Mouse (Mus musculus) limb, embryonic 12.5 days (tissue): ENCODE measurements around the gene Coq9. TPM values are rescaled to one million over a fixed set of nuclear protein-coding genes. Genes with fewer than 3 reads are reported as not detected.

Experiments used
- ATAC-seq: fragments of 200-750 bp; cut with Nextera tagmentation; 2 replicates; pipeline ENCODE4 v1.8.0; 2017; ENCODE audit warnings: low read depth, moderate TSS enrichment; ENCODE audit not compliant: insufficient number of reproducible peaks, insufficient read depth, low FRiP score, low TSS enrichment
- H3K27ac ChIP-seq: fragments of 300-500 bp; sonication (generic); 2 replicates; pipeline ENCODE4 v1.5.1; 2016; ENCODE audit warnings: mild to moderate bottlenecking, moderate library complexity
- H3K27me3 ChIP-seq: fragments of 300-500 bp; sonication (generic); 2 replicates; pipeline ENCODE4 v1.6.1; 2016; ENCODE audit warnings: mild to moderate bottlenecking, moderate library complexity
- H3K36me3 ChIP-seq: fragments of 300-500 bp; sonication (generic); 2 replicates; pipeline ENCODE4 v1.6.1; 2016; ENCODE audit warnings: mild to moderate bottlenecking, moderate library complexity
- H3K4me1 ChIP-seq: fragments of 300-500 bp; sonication (generic); replicated peaks from 2 replicates; pipeline ENCODE4 v1.6.1; 2016
- H3K4me2 ChIP-seq: fragments of 300-500 bp; sonication (generic); 2 replicates; pipeline ENCODE4 v1.6.1; 2016; ENCODE audit warnings: mild to moderate bottlenecking, moderate library complexity
- H3K4me3 ChIP-seq: fragments of 300-500 bp; sonication (generic); replicated peaks from 2 replicates; pipeline ENCODE4 v1.5.1; 2016; ENCODE audit warnings: mild to moderate bottlenecking
- H3K9ac ChIP-seq: fragments of 300-500 bp; sonication (generic); replicated peaks from 2 replicates; pipeline ENCODE4 v1.6.1; 2016; ENCODE audit warnings: mild to moderate bottlenecking, moderate library complexity
- H3K9me3 ChIP-seq: fragments of 300-500 bp; sonication (generic); 2 replicates; pipeline ENCODE4 v1.6.1; 2016; ENCODE audit warnings: mild to moderate bottlenecking, moderate library complexity
- WGBS: fragments of 180-500 bp; shearing (Covaris S2); methylation state at CpG from one replicate; pipeline ENCODE4 v1.1.7; 2016; 5-methylcytosine and 5-hydroxymethylcytosine counted together
- polyA plus RNA-seq: library from polyadenylated mRNA; unstranded; fragments of >200 nt; fragmentation: Nextera tagmentation; extraction: Ambion mirVana; gene quantifications from 2 replicates; pipeline ENCODE4 v1.2.1, GENCODE M21; 2016

Gene Coq9
- polyA plus RNA-seq, 1 experiment from 2014 or later, result 64.4 TPM

- WGBS, result 14% methylated on average over 2 of the region's 2 CpGs
- no peak overlapping the region for H3K4me2 ChIP-seq
Observed at GRCm38 (mm10) chr8:94892917-94893316, 54.8 kb downstream of the Coq9 start.

GRCm38 (mm10) chr8:94899262-94899661 lies 61.1 kb downstream of the Coq9 start:
- Histone ChIP-seq H3K9ac (no peak overlapping the region), H3K27ac (0 out of 2 replicates have a peak overlapping the region, but pooled peaks have one; percentile 23), H3K27me3 (no peaks in the 10 kb centered on the region), H3K4me1 (peaks cover 52% of the 10 kb centered on the region), H3K9me3 (no peaks in the 10 kb centered on the region), H3K36me3 (peaks cover 23% of the 10 kb centered on the region), H3K4me2 (peak overlapping the region; percentile 40), H3K4me3 (no peak overlapping the region)
- ATAC-seq, result no peak
- WGBS, result 21% methylated on average over 11 of the region's 11 CpGs

More at GRCm38 (mm10) chr8:94892917-94893316, 54.8 kb downstream of the Coq9 start:
- ATAC-seq, result no peak
- no peak overlapping the region for H3K27ac ChIP-seq
- H3K4me1 ChIP-seq, result peaks cover 13% of the 10 kb centered on the region
- no peaks in the 10 kb centered on the region for H3K9me3 ChIP-seq
- no peak overlapping the region for H3K9ac ChIP-seq
- no peak overlapping the region for H3K4me3 ChIP-seq
- no peaks in the 10 kb centered on the region for H3K36me3 ChIP-seq
- no peaks in the 10 kb centered on the region; the same call in 1 of the 2 replicates for H3K27me3 ChIP-seq

- Histone ChIP-seq H3K4me1 (peaks cover 57% of the 10 kb centered on the region), H3K9me3 (no peaks in the 10 kb centered on the region), H3K4me2 (no peak overlapping the region), H3K36me3 (peaks cover 36% of the 10 kb centered on the region), H3K9ac (peak overlapping the region; percentile 31; the same call in 1 of the 2 replicates), H3K27ac (0 out of 2 replicates have a peak overlapping the region, but pooled peaks have one; percentile 0), H3K27me3 (no peaks in the 10 kb centered on the region), H3K4me3 (no peak overlapping the region)
- WGBS, result 14% methylated on average over 6 of the region's 6 CpGs
- no peak for ATAC-seq
Observed at GRCm38 (mm10) chr8:94900617-94901016, 62.5 kb downstream of the Coq9 start.

GRCm38 (mm10) chr8:94901031-94901430 lies 62.9 kb downstream of the Coq9 start:
- WGBS, result 7% methylated on average over 5 of the region's 5 CpGs
- Histone ChIP-seq H3K36me3 (peaks cover 41% of the 10 kb centered on the region), H3K4me2 (no peak overlapping the region), H3K4me3 (no peak overlapping the region), H3K9ac (peak overlapping the region; percentile 31; the same call in 1 of the 2 replicates), H3K4me1 (peaks cover 55% of the 10 kb centered on the region), H3K9me3 (no peaks in the 10 kb centered on the region), H3K27ac (no peak overlapping the region), H3K27me3 (no peaks in the 10 kb centered on the region)
- no peak for ATAC-seq

- Histone ChIP-seq H3K9me3 (no peaks in the 10 kb centered on the region), H3K36me3 (peaks cover 66% of the 10 kb centered on the region), H3K4me2 (no peak overlapping the region; the same call in 1 of the 2 replicates), H3K9ac (no peak overlapping the region), H3K27me3 (no peaks in the 10 kb centered on the region), H3K4me3 (no peak overlapping the region), H3K27ac (peak overlapping the region; percentile 56), H3K4me1 (peaks cover 55% of the 10 kb centered on the region)
- peak; percentile 68 for ATAC-seq
- WGBS, result 5% methylated on average over 12 of the region's 12 CpGs
Observed at GRCm38 (mm10) chr8:94903709-94904108, 65.6 kb downstream of the Coq9 start.

Other genes with a start within 250 kb of the Coq9 start
- gene Rspry1, start 236.4 kb upstream of the Coq9 start, polyA plus RNA-seq, result 48.2 and 52.3 TPM in 2 replicates
- gene Fam192a, start 236.3 kb upstream of the Coq9 start, polyA plus RNA-seq, result 74.6 and 83.0 TPM in 2 replicates
- gene Arl2bp, start 171.7 kb upstream of the Coq9 start, polyA plus RNA-seq, result 172 and 173 TPM in 2 replicates
- gene Pllp, start 142.0 kb upstream of the Coq9 start, polyA plus RNA-seq, result 0.40 and 0.42 TPM in 2 replicates
- not detected in 2 replicates for gene Ccl22, start 92.7 kb upstream of the Coq9 start, polyA plus RNA-seq
- 5.3 and 7.5 TPM in 2 replicates for gene Cx3cl1, start 66.3 kb upstream of the Coq9 start, polyA plus RNA-seq
- not detected in 2 replicates for gene Ccl17, start 27.9 kb upstream of the Coq9 start, polyA plus RNA-seq
- 145 and 156 TPM in 2 replicates for gene Ciapin1, start within 50 bp of the Coq9 start, polyA plus RNA-seq
- gene Polr2c, start 19.1 kb downstream of the Coq9 start, polyA plus RNA-seq, result 161 and 173 TPM in 2 replicates
- 18.9 and 20.0 TPM in 2 replicates for gene Dok4, start 38.0 kb downstream of the Coq9 start, polyA plus RNA-seq
- gene Ccdc102a, start 79.8 kb downstream of the Coq9 start, polyA plus RNA-seq, result 48.5 and 52.6 TPM in 2 replicates
- gene Adgrg5, start 85.4 kb downstream of the Coq9 start, polyA plus RNA-seq, result 0.23 TPM in 1 of 2 replicates, not detected in the other
- gene Adgrg1, start 136.4 kb downstream of the Coq9 start, polyA plus RNA-seq, result 7.0 and 7.1 TPM in 2 replicates
- 2.2 and 2.7 TPM in 2 replicates for gene Adgrg3, start 179.4 kb downstream of the Coq9 start, polyA plus RNA-seq
- gene Drc7, start 216.8 kb downstream of the Coq9 start, polyA plus RNA-seq, result 0.23 TPM in 1 of 2 replicates, not detected in the other
- 26.7 and 27.6 TPM in 2 replicates for gene Katnb1, start 242.9 kb downstream of the Coq9 start, polyA plus RNA-seq